Mouse (Mus musculus): Measurements from ENCODE around the gene Ifnlr1.

DNA sequence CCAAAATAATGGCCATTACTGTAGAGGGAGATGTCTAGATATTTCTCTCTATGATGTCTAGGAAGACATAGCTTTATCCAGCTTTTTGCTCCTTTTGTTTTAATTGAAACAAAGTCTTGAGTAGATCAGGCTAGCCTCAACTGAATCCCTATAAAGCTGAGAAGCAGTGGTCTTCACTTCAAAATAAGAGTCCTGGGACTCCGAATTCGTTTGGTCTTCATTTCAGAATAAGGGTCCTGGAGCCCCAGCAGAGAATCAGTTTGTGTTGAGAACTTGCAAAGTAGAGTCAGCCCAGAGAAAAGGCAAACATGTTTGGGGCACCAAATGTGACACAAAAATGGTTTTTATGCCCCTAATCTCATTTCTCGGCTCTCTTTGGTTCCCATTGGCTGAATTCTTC, 1.4 kb upstream of the Ifnlr1 start:
- TF ChIP-seq CTCF (IDR thresholded peaks at IDR 0.05; ENCODE audit: low read depth) = no peak
- TF ChIP-seq EP300 (IDR thresholded peaks at IDR 0.05; ENCODE audit: low read depth) = no peak
